Mouse (Mus musculus): ENCODE measurements at regions not wholly inside any gene's neighbourhood (a gene's known extent, or its start where the extent isn't known, plus 50 kb on each side); places are given as distances from the start of the nearest gene placed in this dataset.

DNA sequence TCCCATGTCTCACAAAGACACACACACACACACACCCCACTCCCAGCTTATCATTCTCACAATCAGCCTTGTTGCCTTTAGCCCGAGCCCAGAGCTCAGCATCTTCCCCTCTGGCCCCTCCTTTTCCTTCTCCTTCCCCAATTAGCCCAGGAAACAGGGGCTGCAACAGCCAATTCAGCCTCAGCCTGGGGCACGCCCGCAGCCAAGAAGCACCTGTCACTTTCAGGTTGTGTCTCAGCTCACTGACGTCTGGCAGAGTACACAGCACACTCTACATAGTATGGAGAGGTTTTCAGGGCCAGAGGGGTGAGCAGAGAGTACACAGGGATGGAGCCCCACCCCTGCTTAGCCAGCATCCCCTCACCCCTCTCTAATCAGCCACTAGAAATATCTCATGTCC lies 106.4 kb downstream of the Plxna1 start:
- DNase-seq (ENCODE audit: low spot score), result no peak

DNA sequence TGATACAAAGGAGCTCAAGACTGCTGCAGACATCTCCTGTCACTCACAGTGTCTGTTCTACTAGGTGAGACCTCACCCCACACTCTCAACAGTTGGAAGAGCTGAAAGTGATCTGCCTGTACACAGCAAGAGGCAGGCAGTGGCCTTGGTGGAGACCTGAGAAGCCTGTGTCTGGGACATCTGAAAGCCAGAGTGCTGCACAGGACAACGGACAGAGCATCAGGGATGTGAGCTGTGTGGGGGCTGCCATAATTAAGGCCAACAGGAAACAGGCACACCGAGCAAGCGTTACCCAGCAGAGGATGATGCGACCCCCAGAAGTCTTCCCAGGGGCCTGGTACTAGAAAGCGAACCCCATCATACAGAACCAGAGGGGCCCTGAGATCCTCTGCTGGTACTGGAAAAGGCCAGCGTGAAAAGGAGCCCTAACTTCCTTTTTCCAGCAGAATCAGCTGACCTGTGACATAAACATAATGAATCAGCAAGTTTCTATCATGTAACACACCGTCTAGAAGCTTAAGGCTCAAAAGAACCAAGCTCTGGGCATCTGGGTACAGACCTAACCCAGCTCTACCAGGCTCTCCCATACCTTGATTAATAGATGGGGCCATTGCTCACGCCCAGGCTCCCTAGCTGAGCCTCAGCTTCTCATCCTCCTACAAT lies 105.7 kb downstream of the Plxna1 start:
- no peak for DNase-seq (ENCODE audit: low spot score)

DNA sequence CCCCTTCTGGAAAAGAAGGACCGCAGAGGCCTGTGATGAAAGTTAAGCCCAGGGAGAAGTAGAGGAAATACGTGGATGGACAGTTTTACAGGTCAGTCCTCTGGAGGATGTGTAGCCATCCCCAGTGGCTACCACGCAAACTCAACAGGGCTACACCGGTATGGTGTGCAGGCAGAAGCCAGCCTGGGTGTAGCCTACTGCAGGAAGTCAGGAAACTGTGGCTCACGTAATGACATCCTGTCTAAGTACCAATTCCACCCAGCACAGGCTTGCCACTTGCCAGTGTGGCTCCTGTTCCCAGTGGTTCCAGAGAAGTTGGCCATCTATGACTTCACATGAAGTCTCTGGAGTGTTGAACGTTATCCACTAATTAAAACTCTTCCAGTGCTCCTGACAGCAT lies 105.0 kb downstream of the Plxna1 start:
- DNase-seq (ENCODE audit: low spot score), result no peak

DNA sequence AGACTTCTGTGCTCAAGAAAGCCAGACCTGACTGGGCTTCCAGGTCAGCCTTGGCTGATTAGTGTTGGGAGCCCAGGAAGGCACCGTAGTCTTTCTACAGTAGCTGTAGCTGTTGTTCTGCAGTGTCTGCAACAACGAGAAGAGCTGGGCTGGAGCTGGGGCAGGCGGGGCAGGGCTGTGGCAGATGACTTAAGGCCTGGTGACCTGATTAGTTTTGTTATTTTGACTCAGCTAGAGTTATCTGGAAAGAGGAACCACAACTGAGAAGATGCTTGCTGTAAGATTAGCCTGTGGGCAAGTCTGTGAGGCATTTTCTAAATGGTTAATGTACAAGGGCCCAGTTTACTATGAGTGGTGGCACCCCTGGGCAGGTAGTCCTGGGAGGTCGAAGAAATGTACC lies 104.3 kb downstream of the Plxna1 start:
- no peak for DNase-seq (ENCODE audit: low spot score)

DNA sequence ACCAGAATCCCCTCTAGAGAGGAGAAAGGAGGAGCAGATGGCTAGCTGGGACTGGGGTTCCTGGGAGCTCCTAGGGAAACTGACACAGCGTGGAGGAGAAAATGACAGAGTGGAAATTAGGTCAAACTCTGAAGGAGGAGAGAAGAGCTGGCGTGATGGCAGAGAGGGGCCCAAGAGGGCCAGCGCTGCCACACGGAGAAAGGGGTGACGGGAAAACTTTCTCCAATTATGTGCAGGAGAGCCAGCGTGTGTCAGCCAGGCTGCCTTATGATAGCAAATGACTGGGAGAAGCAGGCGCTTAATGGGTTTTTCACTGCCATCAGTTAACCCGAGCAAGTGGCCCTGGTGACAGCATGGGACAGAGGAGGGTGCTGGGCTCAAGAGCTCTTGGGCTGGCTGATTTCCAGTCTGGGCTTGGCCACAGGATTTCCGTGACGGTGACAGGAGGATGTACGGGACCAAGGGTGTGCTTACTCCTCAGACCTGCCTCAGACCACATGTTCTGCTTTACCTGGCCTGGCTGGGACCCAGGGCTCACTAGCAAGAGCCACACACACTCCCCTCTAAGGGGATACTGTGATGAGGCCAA lies 102.9 kb downstream of the Plxna1 start:
- DNase-seq (ENCODE audit: low spot score), result no peak

DNA sequence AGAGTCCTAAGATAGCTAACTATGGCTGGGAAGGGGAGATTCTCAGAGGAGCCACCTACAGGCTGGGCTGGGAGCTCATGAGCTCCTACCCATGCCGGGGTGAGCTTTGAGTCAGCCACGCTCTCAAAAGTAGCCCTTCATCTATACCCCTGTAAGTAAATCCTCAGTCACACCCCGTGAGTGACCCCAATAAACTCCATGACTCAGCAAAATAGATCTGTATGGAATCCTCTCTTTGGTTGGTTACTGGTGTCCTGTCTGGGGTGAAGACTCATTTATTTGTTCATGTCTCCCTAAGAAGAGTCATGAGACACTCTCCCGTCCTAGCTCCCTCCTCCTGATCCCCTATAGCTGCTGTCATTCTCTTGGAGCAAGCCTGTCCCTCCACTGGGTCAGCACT lies 99.5 kb downstream of the Plxna1 start:
- no peak for DNase-seq (ENCODE audit: low spot score)

DNA sequence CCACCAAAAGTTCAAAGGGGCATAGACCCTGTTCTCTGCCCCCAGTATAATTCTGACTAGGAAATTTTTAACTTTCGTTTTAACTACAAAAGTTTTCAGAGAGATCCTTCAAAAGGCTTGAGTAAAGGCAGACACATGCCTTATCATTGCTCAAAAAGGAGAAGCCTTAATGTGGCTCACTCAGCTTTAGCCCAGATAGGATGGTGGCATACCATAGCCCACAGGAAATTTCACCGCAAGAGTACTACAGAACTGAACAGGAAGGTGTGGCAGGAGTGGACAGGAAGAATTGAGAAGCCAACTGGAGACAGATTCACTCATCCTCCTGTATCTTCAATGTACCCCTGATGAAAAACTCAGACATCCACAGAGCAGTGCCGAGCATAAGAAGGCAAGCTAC lies 97.1 kb downstream of the Plxna1 start:
- DNase-seq (ENCODE audit: low spot score), result no peak

All from left cerebral cortex, adult 11 months (tissue).